Mouse (Mus musculus) heart, embryonic 11.5 days (tissue): Measurements from ENCODE around the gene Senp1. TPM values are rescaled to one million over a fixed set of nuclear protein-coding genes. Genes with fewer than 3 reads are reported as not detected.

Source experiments
- ATAC-seq: fragments of 200-750 bp; cut with Nextera tagmentation; replicated peaks from 2 replicates; pipeline ENCODE4 v1.8.0; 2017; ENCODE audit warnings: moderate library complexity; ENCODE audit not compliant: insufficient number of reproducible peaks, low FRiP score, low TSS enrichment
- H3K27ac ChIP-seq: fragments of 300-500 bp; sonication (generic); 2 replicates; pipeline ENCODE4 v1.5.1; 2014; ENCODE audit warnings: mild to moderate bottlenecking, low read depth, low read length
- H3K27me3 ChIP-seq: fragments of 300-500 bp; sonication (generic); 2 replicates; pipeline ENCODE4 v1.6.1; 2014; ENCODE audit warnings: mild to moderate bottlenecking, low read length, mixed read lengths; ENCODE audit not compliant: control insufficient read depth, insufficient read depth
- H3K36me3 ChIP-seq: fragments of 300-500 bp; sonication (generic); 2 replicates; pipeline ENCODE4 v1.6.1; 2014; ENCODE audit warnings: mild to moderate bottlenecking, low read length, moderate library complexity, mixed read lengths; ENCODE audit not compliant: control insufficient read depth, insufficient read depth
- H3K4me1 ChIP-seq: fragments of 300-500 bp; sonication (generic); 2 replicates; pipeline ENCODE4 v1.6.1; 2014; ENCODE audit warnings: low read length; ENCODE audit not compliant: control insufficient read depth, insufficient read depth
- H3K4me2 ChIP-seq: fragments of 300-500 bp; sonication (generic); 2 replicates; pipeline ENCODE4 v1.6.1; 2014; ENCODE audit warnings: mild to moderate bottlenecking, moderate library complexity
- H3K4me3 ChIP-seq: fragments of 300-500 bp; sonication (generic); 2 replicates; pipeline ENCODE4 v1.5.1; 2014; ENCODE audit warnings: low read depth, low read length
- H3K9ac ChIP-seq: fragments of 300-500 bp; sonication (generic); 2 replicates; pipeline ENCODE4 v1.6.1; 2014; ENCODE audit warnings: mild to moderate bottlenecking, low read depth, low read length, moderate library complexity
- H3K9me3 ChIP-seq: fragments of 300-500 bp; sonication (generic); replicated peaks from 2 replicates; pipeline ENCODE4 v1.6.1; 2016; ENCODE audit warnings: low read length; ENCODE audit not compliant: control insufficient read depth
- WGBS: fragments of 180-500 bp; shearing (Covaris S2); extraction: QIAGEN DNeasy Blood & Tissue Kit; methylation state at CpG from one replicate; pipeline ENCODE4 v1.1.7; 2014; ENCODE audit not compliant: insufficient replicate concordance; 5-methylcytosine and 5-hydroxymethylcytosine counted together
- polyA plus RNA-seq: library from polyadenylated mRNA; unstranded; fragments of >200 nt; fragmentation: Nextera tagmentation; extraction: Ambion mirVana; gene quantifications from 2 replicates; pipeline ENCODE4 v1.2.1, GENCODE M21; 2014

Gene Senp1
- polyA plus RNA-seq, 1 experiment from 2014 or later, result 25.1 TPM

DNA sequence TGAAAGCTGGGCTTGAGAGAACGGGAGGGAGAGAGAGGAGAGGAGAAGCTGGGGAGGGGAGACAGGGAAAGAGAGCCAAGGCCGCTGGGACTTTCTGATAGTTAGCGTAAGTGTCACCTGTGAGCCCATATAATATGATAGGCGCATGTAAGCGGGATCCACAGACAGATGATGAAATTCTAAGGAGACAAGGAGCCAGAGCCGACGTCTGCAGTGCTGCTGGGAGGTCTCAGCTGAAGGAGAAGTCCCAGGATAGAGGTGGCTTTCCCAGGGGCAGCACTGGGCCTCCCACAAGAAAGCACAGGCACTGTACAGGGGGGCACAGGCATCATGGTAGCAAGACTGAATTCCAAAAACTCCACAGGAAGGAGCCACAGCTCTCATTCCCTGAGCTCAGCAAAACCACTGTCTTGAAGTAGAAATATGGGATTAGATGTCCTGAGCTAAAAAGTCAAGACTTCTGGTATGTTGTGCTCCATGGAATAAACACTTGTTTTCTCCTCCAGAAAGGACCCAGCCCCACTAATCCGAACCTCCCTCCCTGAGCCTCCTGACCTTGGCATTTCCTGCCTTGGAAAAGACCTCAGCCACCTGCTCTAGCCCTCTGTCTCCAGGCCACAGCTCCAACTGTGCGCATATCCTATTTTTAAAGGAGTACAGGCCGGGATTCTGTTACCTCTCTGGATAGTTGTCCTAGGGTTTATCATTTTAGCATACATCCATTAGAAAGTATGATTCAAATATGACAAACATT lies 20.7 kb upstream of the Senp1 start:
- no peak overlapping the region for H3K9ac ChIP-seq
- no peak overlapping the region for H3K4me2 ChIP-seq
- H3K36me3 ChIP-seq, result peaks cover 2% of the 10 kb centered on the region; the same call in 1 of the 2 replicates
- 79% methylated on average over 10 of the region's 10 CpGs for WGBS
- peaks cover 10% of the 10 kb centered on the region for H3K4me1 ChIP-seq
- no peak overlapping the region for H3K4me3 ChIP-seq
- H3K9me3 ChIP-seq, result no peaks in the 10 kb centered on the region
- H3K27me3 ChIP-seq, result no peaks in the 10 kb centered on the region
- H3K27ac ChIP-seq, result no peak overlapping the region
- ATAC-seq, result no peak

DNA sequence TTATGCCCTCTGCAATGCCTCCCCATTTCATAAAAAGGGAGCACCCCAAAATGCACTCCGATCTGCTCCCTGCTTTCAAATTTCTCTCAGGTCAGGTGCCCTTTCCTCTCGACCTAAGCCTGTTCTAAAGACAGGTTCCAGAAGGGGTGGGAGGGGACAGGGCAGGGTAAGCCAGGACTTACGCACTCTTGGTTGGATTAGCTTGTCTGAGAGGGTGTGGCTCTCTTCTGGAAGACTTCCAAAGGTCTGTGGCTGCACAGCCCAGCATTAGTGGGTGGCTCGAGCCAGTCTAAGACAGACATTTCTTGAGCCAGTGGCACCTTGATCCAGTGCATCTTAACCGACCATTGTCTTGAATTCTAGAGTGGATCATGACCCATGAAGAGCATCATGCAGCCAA lies 18.2 kb upstream of the Senp1 start:
- no peak overlapping the region for H3K4me3 ChIP-seq
- ATAC-seq, result peak; percentile 55; the same call in 1 of the 2 replicates
- H3K9ac ChIP-seq, result no peak overlapping the region
- H3K27me3 ChIP-seq, result no peaks in the 10 kb centered on the region
- no peaks in the 10 kb centered on the region for H3K9me3 ChIP-seq
- peaks cover 2% of the 10 kb centered on the region; the same call in 1 of the 2 replicates for H3K36me3 ChIP-seq
- WGBS, result 62% methylated on average over 5 of the region's 5 CpGs
- no peak overlapping the region for H3K4me2 ChIP-seq
- peaks cover 10% of the 10 kb centered on the region for H3K4me1 ChIP-seq
- H3K27ac ChIP-seq, result no peak overlapping the region

- Histone ChIP-seq H3K4me2 (peak overlapping the region; percentile 85), H3K9me3 (no peaks in the 10 kb centered on the region), H3K4me3 (peak overlapping the region; percentile 66), H3K9ac (peak overlapping the region; percentile 79), H3K27ac (peak overlapping the region; percentile 87), H3K27me3 (no peaks in the 10 kb centered on the region), H3K4me1 (peaks cover 3% of the 10 kb centered on the region; the same call in 1 of the 2 replicates), H3K36me3 (peaks cover 2% of the 10 kb centered on the region; the same call in 1 of the 2 replicates)
- ATAC-seq, result peak; percentile 90
- 4% methylated on average over 37 of the region's 37 CpGs for WGBS
Observed at GRCm38 (mm10) chr15:98108297-98109152, 15.0 kb upstream of the Senp1 start.

DNA sequence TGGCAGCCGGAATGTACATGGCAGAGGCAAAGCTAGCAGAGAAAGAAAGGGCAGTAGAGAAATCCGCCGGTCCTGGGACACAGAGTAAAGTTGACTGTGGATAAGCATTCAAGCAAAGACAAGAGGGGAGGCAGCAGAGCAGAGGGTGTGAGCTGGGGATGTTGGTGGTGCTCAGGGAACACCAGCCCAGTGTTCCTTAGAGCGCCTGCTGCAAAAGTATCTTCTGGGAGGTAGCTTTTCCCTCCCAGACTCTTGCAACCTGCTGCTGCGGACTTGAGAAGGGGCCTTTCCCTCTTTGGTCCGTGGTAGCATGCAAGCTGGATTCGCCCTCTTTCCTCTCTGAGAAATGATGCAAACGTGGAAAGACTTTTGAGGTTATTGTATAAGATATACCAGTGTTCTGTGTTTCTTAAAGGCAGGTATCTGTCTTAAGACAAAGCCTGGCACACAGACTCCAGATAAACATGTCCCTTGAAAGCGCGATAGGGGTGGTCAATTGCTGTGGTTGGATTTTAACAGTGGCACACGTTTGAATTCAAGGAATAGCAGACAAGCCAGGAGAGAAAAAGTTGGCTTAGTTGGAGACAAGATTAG lies 14.3 kb upstream of the Senp1 start:
- ATAC-seq, result no peak
- no peaks in the 10 kb centered on the region for H3K9me3 ChIP-seq
- H3K27ac ChIP-seq, result peak overlapping the region; percentile 87; the same call in 1 of the 2 replicates
- peaks cover 3% of the 10 kb centered on the region; the same call in 1 of the 2 replicates for H3K4me1 ChIP-seq
- H3K4me3 ChIP-seq, result peak overlapping the region; percentile 66
- peak overlapping the region; percentile 85 for H3K4me2 ChIP-seq
- peak overlapping the region; percentile 79 for H3K9ac ChIP-seq
- 37% methylated on average over 11 of the region's 11 CpGs for WGBS
- 0 out of 2 replicates have a peak, but pooled peaks cover 2% of the 10 kb centered on the region for H3K36me3 ChIP-seq
- no peaks in the 10 kb centered on the region for H3K27me3 ChIP-seq

- Histone ChIP-seq H3K27me3 (no peaks in the 10 kb centered on the region), H3K4me2 (no peak overlapping the region), H3K27ac (no peak overlapping the region), H3K4me3 (no peak overlapping the region), H3K9me3 (no peaks in the 10 kb centered on the region), H3K4me1 (peaks cover 3% of the 10 kb centered on the region; the same call in 1 of the 2 replicates), H3K36me3 (no peaks in the 10 kb centered on the region), H3K9ac (no peak overlapping the region)
- WGBS, result 80% methylated on average over 6 of the region's 6 CpGs
- no peak for ATAC-seq
Observed at GRCm38 (mm10) chr15:98107230-98107629, 13.7 kb upstream of the Senp1 start.

DNA sequence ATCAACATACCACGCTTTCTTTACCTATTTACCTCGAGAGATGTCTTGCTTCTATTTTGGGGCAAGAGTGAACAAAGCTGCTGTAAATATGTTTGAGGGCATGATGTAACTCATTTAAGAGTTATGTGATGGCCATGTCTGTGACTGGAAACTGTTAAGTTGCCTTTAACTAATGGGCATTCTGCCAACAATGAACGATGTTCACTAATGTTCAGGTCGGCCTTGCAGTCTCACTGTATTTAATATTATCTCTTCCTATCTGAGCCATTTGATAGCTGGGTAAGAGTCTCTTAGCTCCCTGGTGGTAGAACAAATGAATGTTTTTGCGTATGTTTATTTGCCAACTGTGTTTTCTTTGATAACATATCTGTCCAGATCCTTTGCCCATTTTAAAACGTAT lies 13.0 kb upstream of the Senp1 start:
- no peak for ATAC-seq
- peaks cover 3% of the 10 kb centered on the region; the same call in 1 of the 2 replicates for H3K4me1 ChIP-seq
- WGBS, result 63% methylated on average over 6 of the region's 6 CpGs

GRCm38 (mm10) chr15:98102401-98102800 lies 8.9 kb upstream of the Senp1 start:
- no peak overlapping the region for H3K4me3 ChIP-seq
- ATAC-seq, result no peak
- no peak overlapping the region for H3K9ac ChIP-seq
- H3K4me2 ChIP-seq, result no peak overlapping the region
- no peaks in the 10 kb centered on the region for H3K27me3 ChIP-seq
- no peaks in the 10 kb centered on the region for H3K36me3 ChIP-seq
- H3K27ac ChIP-seq, result no peak overlapping the region
- 80% methylated on average over 6 of the region's 6 CpGs for whole genome bisulfite sequencing
- no peaks in the 10 kb centered on the region for H3K9me3 ChIP-seq
- no peaks in the 10 kb centered on the region for H3K4me1 ChIP-seq

More for the DNA sequence above, 13.0 kb upstream of the Senp1 start:
- H3K9ac ChIP-seq, result no peak overlapping the region
- no peak overlapping the region for H3K27ac ChIP-seq
- H3K36me3 ChIP-seq, result no peaks in the 10 kb centered on the region
- H3K4me2 ChIP-seq, result no peak overlapping the region
- no peaks in the 10 kb centered on the region for H3K9me3 ChIP-seq
- H3K27me3 ChIP-seq, result no peaks in the 10 kb centered on the region
- no peak overlapping the region for H3K4me3 ChIP-seq

- H3K9me3 ChIP-seq, result no peaks in the 10 kb centered on the region
- WGBS, result 82% methylated on average over 9 of the region's 9 CpGs
- no peak for ATAC-seq
- no peak overlapping the region for H3K27ac ChIP-seq
- no peaks in the 10 kb centered on the region; the same call in 1 of the 2 replicates for H3K4me1 ChIP-seq
- H3K4me3 ChIP-seq, result no peak overlapping the region
- H3K27me3 ChIP-seq, result no peaks in the 10 kb centered on the region
- no peak overlapping the region for H3K4me2 ChIP-seq
- no peaks in the 10 kb centered on the region for H3K36me3 ChIP-seq
- H3K9ac ChIP-seq, result no peak overlapping the region
Observed at GRCm38 (mm10) chr15:98098519-98098918, 5.0 kb upstream of the Senp1 start.
